Mouse (Mus musculus): ENCODE results near the gene Gm17268. TPM values are rescaled to one million over a fixed set of nuclear protein-coding genes. Genes with fewer than 3 reads are reported as not detected.

Gene Gm17268
- polyA plus RNA-seq, 1 experiment from 2014 or later = not detected

DNA sequence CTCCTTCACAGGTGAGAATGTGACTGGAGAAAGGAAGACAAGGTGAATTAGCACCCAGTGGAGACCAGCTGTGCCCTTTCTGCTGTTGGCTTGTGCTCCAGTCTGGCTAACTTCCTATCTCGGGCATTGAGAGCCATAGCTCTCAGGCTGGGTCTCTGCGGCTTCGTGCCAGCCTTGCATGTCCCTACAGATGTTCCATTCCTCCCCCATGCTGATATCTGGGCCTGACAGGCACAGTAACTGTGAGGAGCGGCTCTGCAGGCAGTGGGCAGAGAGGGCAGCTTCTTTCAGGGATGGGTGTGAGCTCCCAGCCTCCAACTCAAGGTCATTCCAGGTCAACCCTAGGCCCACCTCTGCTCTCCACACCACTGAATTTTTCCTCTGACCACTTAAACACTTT, 38.9 kb downstream of the Gm17268 start:
- Histone ChIP-seq H3K27ac (replicated peaks) (no peak overlapping the region), H3K4me1 (peaks cover 9% of the 10 kb centered on the region), H3K4me3 (no peak overlapping the region), H3K9me3 (no peaks in the 10 kb centered on the region), H3K27me3 (replicated peaks; ENCODE audit: low read depth, poor library complexity, severe bottlenecking) (0 out of 2 replicates have a peak, but pooled peaks cover 4% of the 10 kb centered on the region), H3K36me3 (replicated peaks) (no peaks in the 10 kb centered on the region)
- 81% methylated on average over 4 of the region's 4 CpGs for WGBS
- DNase-seq (ENCODE audit: low spot score) = no peak

DNA sequence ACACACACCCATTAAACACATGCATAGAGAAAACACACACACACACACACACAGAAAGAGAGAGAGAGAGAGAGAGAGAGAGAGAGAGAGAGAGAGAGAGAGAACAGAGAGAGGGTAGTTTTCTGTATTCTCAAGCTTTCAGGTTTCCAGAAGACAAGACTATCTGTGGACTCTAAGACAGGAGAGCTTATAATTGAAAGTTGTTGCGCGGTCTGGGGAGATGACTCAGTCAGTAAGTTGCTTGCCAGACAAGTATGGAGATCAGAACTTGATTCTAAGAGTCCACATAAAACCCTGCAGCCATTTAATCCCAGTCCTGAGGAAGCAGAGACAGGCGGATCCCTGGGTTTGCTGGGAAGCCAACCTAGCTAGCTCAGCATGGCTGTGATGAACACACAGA, 39.7 kb downstream of the Gm17268 start:
- Histone ChIP-seq H3K27me3 (replicated peaks; ENCODE audit: low read depth, poor library complexity, severe bottlenecking) (0 out of 2 replicates have a peak, but pooled peaks cover 4% of the 10 kb centered on the region), H3K9me3 (no peaks in the 10 kb centered on the region), H3K4me3 (no peak overlapping the region), H3K36me3 (replicated peaks) (no peaks in the 10 kb centered on the region), H3K4me1 (peaks cover 9% of the 10 kb centered on the region), H3K27ac (replicated peaks) (no peak overlapping the region)
- 84% methylated on average over 3 of the region's 3 CpGs for WGBS
- no peak for DNase-seq (ENCODE audit: low spot score)

DNA sequence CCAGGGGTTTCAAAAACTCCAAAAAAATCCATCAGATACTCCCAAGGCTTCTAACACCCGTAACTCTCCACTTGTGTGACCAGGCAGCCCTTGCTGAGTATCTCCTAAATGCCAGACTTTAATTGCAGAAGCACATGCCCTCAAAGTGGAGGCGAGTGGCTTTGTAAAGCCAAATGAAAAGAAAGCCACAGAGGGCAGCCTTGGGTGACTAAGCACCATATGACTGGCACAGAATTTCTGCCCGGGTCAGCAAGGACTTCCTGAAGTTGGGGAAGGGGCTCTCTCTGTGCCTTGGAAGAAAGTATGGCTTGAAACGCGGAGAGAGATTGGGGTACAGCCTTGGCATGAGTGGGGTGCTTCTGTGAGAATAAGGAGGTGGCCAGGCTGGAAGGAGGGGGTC, 41.3 kb downstream of the Gm17268 start:
- no peak overlapping the region for H3K4me3 ChIP-seq
- 90% methylated on average over 5 of the region's 5 CpGs for WGBS
- H3K36me3 ChIP-seq (replicated peaks) = no peaks in the 10 kb centered on the region
- no peak for DNase-seq (ENCODE audit: low spot score)
- no peaks in the 10 kb centered on the region for H3K9me3 ChIP-seq
- H3K4me1 ChIP-seq = peaks cover 9% of the 10 kb centered on the region
- no peak overlapping the region for H3K27ac ChIP-seq (replicated peaks)
- H3K27me3 ChIP-seq (replicated peaks; ENCODE audit: low read depth, poor library complexity, severe bottlenecking) = 0 out of 2 replicates have a peak, but pooled peaks cover 4% of the 10 kb centered on the region

DNA sequence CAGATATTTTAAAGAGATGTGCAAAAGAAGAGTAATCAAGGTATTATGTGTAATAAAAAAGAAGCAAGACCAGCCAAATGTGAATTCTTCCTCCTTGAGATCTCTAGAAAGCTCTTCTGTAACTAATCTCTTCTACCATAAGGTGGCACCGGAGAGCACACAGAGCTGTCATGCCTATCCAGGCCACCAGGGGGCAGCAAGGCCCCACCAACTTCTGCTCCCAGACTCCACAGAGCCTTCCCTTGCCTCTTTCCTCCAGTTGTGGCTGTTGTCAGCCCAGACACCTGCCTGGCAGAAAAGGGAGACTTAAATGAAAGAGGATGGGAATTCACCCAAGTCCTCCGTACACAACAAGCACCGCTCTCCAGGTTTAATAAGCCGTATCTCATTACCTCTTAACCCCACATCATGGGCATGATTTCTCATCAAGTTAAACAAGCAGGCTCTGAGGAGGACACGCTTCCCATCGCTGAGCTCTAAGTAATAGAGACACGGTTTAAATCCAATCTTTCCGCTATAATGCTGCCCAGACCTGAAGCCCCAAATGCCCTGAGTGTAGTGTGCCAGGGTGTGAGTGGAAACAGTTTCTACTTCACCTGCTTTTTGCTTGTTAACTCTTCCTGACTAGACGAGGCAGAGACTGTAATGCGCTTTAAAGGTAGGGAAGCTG, 42.1 kb downstream of the Gm17268 start:
- Histone ChIP-seq H3K27me3 (replicated peaks; ENCODE audit: low read depth, poor library complexity, severe bottlenecking) (0 out of 2 replicates have a peak, but pooled peaks cover 4% of the 10 kb centered on the region), H3K36me3 (replicated peaks) (no peaks in the 10 kb centered on the region), H3K27ac (replicated peaks) (no peak overlapping the region), H3K9me3 (no peaks in the 10 kb centered on the region), H3K4me3 (no peak overlapping the region), H3K4me1 (peaks cover 9% of the 10 kb centered on the region)
- 68% methylated on average over 10 of the region's 10 CpGs for WGBS
- DNase-seq (ENCODE audit: low spot score) = peak; percentile 87

DNA sequence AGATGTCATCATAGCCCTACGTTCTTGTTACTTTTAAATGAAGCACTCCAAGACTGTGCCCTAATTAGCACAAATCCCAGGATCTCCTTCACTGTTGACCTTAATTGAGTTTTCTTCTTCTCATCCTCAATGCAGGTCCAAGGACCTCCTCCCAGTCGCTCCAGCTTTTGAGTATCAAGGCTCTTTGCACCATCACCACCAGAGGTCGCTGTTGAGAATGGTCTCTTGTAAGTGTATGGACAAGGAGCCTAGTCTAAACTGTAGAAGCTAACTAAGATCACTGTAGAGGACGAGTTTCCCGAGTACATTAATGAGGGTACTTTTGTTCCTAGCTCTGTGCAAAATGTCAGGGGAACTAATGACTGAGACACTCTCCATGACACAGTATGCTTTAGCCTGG, 55.2 kb downstream of the Gm17268 start:
- DNase-seq (ENCODE audit: low spot score) = peak; percentile 66
- H3K9me3 ChIP-seq = no peaks in the 10 kb centered on the region
- no peaks in the 10 kb centered on the region for H3K36me3 ChIP-seq (replicated peaks)
- H3K4me3 ChIP-seq = no peak overlapping the region
- H3K4me1 ChIP-seq = peaks cover 11% of the 10 kb centered on the region
- H3K27ac ChIP-seq (replicated peaks) = no peak overlapping the region
- peaks cover 18% of the 10 kb centered on the region for H3K27me3 ChIP-seq (replicated peaks; ENCODE audit: low read depth, poor library complexity, severe bottlenecking)
- WGBS = 43% methylated on average over 5 of the region's 5 CpGs

DNA sequence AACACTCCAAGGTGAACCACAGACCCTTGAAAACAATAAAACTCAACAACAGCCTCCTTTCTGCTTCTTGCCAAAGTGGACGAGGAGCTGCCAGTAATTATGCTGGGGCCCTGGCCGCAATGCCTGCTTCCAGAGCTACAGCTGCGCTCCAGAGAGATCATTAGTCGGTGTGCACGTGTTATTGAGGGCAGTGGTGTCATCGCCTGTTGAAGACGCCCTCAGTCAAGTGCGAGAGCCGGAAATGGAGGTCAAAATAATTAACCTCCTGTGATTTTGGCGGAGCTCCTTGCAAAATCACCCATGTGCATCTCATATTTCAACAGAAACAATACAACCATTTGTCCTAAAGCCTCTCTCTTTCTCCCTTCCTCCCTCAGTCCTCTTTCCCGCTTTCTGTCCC, 56.2 kb downstream of the Gm17268 start:
- H3K9me3 ChIP-seq = no peaks in the 10 kb centered on the region
- peaks cover 18% of the 10 kb centered on the region for H3K27me3 ChIP-seq (replicated peaks; ENCODE audit: low read depth, poor library complexity, severe bottlenecking)
- peaks cover 11% of the 10 kb centered on the region for H3K4me1 ChIP-seq
- H3K36me3 ChIP-seq (replicated peaks) = no peaks in the 10 kb centered on the region
- WGBS = 21% methylated on average over 11 of the region's 11 CpGs
- no peak overlapping the region; the same call in 1 of the 2 replicates for H3K4me3 ChIP-seq
- DNase-seq (ENCODE audit: low spot score) = peak; percentile 72
- no peak overlapping the region for H3K27ac ChIP-seq (replicated peaks)

Other genes starting within 250 kb of the Gm17268 start
- gene 5530401A14Rik, start 177.9 kb downstream of the Gm17268 start, polyA plus RNA-seq (2016; fragmentation: Nextera tagmentation; extraction: Ambion mirVana) = 0.05 TPM in 1 of 2 replicates, not detected in the other
- 0.66 and 0.75 TPM in 2 replicates for gene Asic2, start 70.1 kb downstream of the Gm17268 start, polyA plus RNA-seq (2016; fragmentation: Nextera tagmentation; extraction: Ambion mirVana)
- gene Ccl2, start 3.0 kb downstream of the Gm17268 start, polyA plus RNA-seq (2016; fragmentation: Nextera tagmentation; extraction: Ambion mirVana) = 0.26 TPM in 1 of 2 replicates, not detected in the other
- gene Ccl7, start 7.2 kb upstream of the Gm17268 start, polyA plus RNA-seq (2016; fragmentation: Nextera tagmentation; extraction: Ambion mirVana) = 0.19 TPM in 1 of 2 replicates, not detected in the other
- not detected in 2 replicates for gene Ccl11, start 19.3 kb upstream of the Gm17268 start, polyA plus RNA-seq (2016; fragmentation: Nextera tagmentation; extraction: Ambion mirVana)
- gene Ccl12, start 63.3 kb upstream of the Gm17268 start, polyA plus RNA-seq (2016; fragmentation: Nextera tagmentation; extraction: Ambion mirVana) = 1.2 TPM in 1 of 2 replicates, not detected in the other
- not detected in 2 replicates for gene Ccl8, start 76.6 kb upstream of the Gm17268 start, polyA plus RNA-seq (2016; fragmentation: Nextera tagmentation; extraction: Ambion mirVana)